Mouse (Mus musculus) adrenal gland, postnatal 36 days (tissue): ENCODE data around the gene Robo4. TPM values are rescaled to one million over a fixed set of nuclear protein-coding genes. Genes with fewer than 3 reads are reported as not detected.

ENCODE experiments used
- DNase-seq, 2 experiments: peaks; one replicate each; pipeline ENCODE4 v3.0.0; 2021; ENCODE audit warnings: mixed read lengths in 1 of 2
- total RNA-seq, 2 experiments: library from RNA; stranded (reverse); gene quantifications; 2 replicates each; pipeline ENCODE4 v1.2.3; 2021

The Robo4 gene
- total RNA-seq, 2 experiments from 2014 or later = 21.7 to 33.5 TPM

GRCm38 (mm10) chr9:37454991-37455390 is 53.3 kb downstream of the Robo4 start:
- DNase-seq = no peak

- DNase-seq = no peak
Observed at GRCm38 (mm10) chr9:37455868-37456267, 54.2 kb downstream of the Robo4 start.

DNA sequence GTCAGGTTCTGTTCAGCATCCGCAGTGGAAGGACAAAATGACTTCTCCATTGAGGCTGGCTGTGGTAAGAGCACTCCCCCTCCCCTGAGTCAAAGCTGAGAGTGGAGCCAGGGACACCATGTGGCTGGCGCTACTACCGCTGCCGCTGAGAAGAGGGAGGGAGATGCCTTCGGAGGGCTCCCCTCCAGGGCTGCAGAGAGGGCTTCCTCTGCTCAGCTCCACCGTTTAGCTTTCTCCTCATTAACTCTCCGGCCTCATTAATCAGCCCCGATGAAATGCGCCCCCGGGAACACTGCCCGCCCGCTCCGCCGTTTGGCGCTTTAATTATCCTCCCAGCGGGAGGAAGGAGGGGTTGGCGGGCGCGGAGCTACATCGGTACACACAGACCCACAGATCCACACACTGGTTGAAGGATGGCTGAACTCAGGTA is 54.8 kb downstream of the Robo4 start:
- peak in 1 of 2 experiments; percentile 10 for DNase-seq

DNA sequence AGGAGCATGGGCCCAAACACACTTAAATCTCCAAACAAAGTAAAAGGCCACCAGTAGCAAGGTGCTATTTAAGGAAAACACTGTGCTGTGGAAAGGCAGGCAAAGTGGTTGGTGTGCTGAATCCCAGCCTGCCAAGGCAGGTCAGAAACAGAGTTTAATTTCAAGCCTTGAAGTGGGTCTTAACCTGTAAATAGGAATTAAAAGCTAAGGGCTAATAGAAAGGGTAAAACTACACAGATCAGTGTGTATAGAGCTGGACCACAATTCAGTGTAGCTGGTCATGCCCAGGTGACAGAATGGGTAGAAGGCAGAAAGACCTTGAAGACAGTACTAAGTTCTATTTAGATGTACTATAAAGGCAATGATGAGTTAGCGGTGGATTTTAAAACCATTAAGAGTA is 55.5 kb downstream of the Robo4 start:
- no peak for DNase-seq

GRCm38 (mm10) chr9:37459665-37460042 is 58.0 kb downstream of the Robo4 start:
- DNase-seq = no peak

- DNase-seq = peak; percentile 38 to 48
Observed at GRCm38 (mm10) chr9:37460043-37460960, 58.6 kb downstream of the Robo4 start.

DNA sequence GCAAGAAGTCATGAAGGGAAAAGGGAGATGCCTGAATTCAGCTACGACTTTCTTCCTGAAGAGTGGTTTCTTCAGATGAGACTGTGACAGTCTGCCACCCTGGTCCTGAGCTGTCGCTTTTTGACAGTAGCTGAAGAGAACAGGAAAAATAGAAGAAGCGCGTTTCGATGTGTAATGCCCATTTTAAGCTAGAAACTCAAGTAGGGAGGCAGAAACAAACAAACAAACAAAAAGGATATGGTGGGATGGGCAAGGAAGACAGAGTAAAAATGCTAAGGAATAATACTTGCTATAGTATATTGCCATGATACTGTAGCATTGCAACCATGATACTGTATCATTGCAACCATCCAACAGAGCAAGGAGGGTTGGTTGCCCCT is 59.3 kb downstream of the Robo4 start:
- no peak for DNase-seq

DNA sequence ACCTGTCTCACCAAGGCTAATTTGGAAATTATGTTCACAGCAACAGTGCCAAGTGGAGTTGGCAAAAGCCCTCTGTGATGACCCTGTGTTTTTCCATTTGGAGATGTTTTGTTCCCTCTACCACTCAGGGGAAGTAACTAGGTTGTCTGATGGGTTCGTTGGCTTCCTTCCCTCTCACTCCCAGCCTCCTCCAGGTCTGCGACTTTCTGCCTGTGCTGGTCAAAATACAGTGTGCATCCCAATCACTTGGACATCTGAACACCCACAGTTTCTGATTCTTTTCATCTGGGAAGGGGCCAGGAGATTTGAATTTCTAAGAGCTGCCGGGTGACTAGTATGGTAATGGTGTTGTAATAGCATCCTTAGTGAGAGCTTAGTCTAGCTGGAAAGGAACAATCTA is 59.9 kb downstream of the Robo4 start:
- no peak for DNase-seq

- DNase-seq = peak; percentile 38 to 66
Observed at GRCm38 (mm10) chr9:37462764-37463163, 61.1 kb downstream of the Robo4 start.

Other genes with a start within 250 kb of the Robo4 start
- gene Tmem218, start 193.7 kb upstream of the Robo4 start, total RNA-seq = 1 to 10 TPM; 5.9 to 6.0 TPM
- gene Slc37a2, start 146.2 kb upstream of the Robo4 start, total RNA-seq = 10 to 100 TPM; 49.0 to 53.7 TPM
- 1 to 10 TPM; 2.1 TPM for gene Ccdc15, start 53.5 kb upstream of the Robo4 start, total RNA-seq
- gene Hepacam, start 34.5 kb upstream of the Robo4 start, total RNA-seq = under 1 TPM in 1 of 2 experiments, not detected in 1; 0.20 TPM
- gene Robo3, start 31.3 kb downstream of the Robo4 start, total RNA-seq = under 1 TPM; 0.76 to 0.86 TPM
- gene Msantd2, start 87.4 kb downstream of the Robo4 start, total RNA-seq = 10 to 100 TPM; 17.4 to 29.5 TPM
- gene Esam, start 126.2 kb downstream of the Robo4 start, total RNA-seq = 10 to 100 TPM; 30.5 to 46.0 TPM
- gene Vsig2, start 137.4 kb downstream of the Robo4 start, total RNA-seq = 1 to 10 TPM; 1.1 to 5.7 TPM
- 1 to 10 TPM; 1.2 to 3.8 TPM for gene Nrgn, start 151.0 kb downstream of the Robo4 start, total RNA-seq
- 10 to 100 TPM; 15.1 to 17.8 TPM for gene Siae, start 153.8 kb downstream of the Robo4 start, total RNA-seq
- 1 to 10 TPM; 3.0 to 4.4 TPM for gene Spa17, start 211.8 kb downstream of the Robo4 start, total RNA-seq